Mouse (Mus musculus): ENCODE measurements around the gene Car5a. TPM values are rescaled to one million over a fixed set of nuclear protein-coding genes. Genes with fewer than 3 reads are reported as not detected.

The Car5a gene
- polyA plus RNA-seq, 1 experiment from 2014 or later, result 0.69 TPM

DNA sequence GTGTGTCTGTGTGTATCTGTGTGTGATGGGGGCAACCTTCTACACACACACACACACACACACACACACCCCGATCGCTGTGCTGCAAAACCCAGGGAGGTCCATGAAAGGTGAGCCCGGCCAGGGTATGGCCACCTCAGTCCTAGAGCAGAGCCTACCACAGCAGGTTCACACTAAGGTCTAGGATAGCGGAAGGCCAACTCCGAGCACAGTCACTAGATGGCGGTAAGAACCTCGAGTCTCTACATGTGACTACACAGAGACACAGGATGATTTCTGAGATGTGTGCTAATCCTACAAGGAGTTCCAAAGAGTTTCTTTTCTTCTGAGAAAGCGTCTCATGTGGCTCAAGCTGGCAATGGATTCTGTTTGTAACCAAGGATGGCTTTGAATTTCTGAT lies 17.4 kb downstream of the Car5a start:
- Histone ChIP-seq H3K4me3 (no peak overlapping the region), H3K9me3 (replicated peaks) (no peaks in the 10 kb centered on the region), H3K27ac (no peak overlapping the region), H3K36me3 (no peaks in the 10 kb centered on the region), H3K4me2 (no peak overlapping the region), H3K27me3 (replicated peaks) (no peaks in the 10 kb centered on the region), H3K9ac (no peak overlapping the region), H3K4me1 (no peaks in the 10 kb centered on the region)
- WGBS (ENCODE audit: insufficient replicate concordance), result 28% methylated on average over 8 of the region's 8 CpGs
- peak; percentile 46; the same call in 1 of the 2 replicates for ATAC-seq

DNA sequence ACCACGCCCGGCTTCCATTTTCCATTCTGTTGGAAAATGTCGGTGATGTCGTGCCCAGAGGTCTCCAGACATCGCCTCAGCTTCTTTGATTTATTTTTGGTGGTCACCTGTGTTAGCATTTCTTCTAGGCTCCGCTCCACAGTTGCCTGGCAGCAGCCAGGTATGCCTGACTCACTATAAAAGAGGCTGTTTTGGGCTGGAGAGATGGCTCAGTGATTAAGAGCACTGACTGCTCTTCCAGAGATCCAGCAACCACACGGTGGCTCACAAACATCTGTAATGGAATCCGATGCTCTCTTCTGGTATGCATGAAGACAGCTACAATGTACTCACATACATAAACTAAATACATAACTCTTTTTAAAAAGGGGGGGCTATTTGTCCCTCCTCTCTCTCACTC lies 18.4 kb downstream of the Car5a start:
- ATAC-seq, result no peak
- H3K36me3 ChIP-seq, result no peaks in the 10 kb centered on the region
- H3K4me3 ChIP-seq, result no peak overlapping the region
- H3K9me3 ChIP-seq (replicated peaks), result no peaks in the 10 kb centered on the region
- no peak overlapping the region for H3K9ac ChIP-seq
- no peaks in the 10 kb centered on the region for H3K4me1 ChIP-seq
- H3K27ac ChIP-seq, result no peak overlapping the region
- WGBS (ENCODE audit: insufficient replicate concordance), result 41% methylated on average over 8 of the region's 8 CpGs
- no peak overlapping the region for H3K4me2 ChIP-seq
- no peaks in the 10 kb centered on the region for H3K27me3 ChIP-seq (replicated peaks)

DNA sequence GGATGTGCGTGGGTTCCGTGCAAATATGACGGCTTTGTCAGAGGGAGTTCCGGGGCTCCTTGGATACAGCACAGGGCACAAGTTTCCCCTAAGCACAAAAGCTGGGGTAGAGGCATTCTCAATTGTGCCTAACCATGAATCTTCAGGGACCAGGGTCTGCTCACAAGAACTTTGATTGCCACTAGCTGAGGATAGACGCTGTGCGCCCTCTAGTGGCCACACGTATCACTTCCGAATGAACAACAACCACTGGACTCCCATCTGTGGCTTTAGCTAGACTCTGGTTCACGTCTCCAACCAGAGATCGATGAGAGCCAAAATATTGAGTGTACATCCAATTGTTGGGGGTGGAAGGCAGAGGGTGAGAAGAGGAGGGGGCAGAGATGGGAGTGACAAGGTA lies 19.1 kb downstream of the Car5a start:
- H3K4me1 ChIP-seq, result no peaks in the 10 kb centered on the region
- ATAC-seq, result no peak
- H3K9ac ChIP-seq, result no peak overlapping the region
- H3K4me2 ChIP-seq, result no peak overlapping the region
- H3K27ac ChIP-seq, result no peak overlapping the region
- no peaks in the 10 kb centered on the region for H3K36me3 ChIP-seq
- H3K4me3 ChIP-seq, result no peak overlapping the region
- WGBS (ENCODE audit: insufficient replicate concordance), result 27% methylated on average over 10 of the region's 10 CpGs
- H3K9me3 ChIP-seq (replicated peaks), result no peaks in the 10 kb centered on the region
- H3K27me3 ChIP-seq (replicated peaks), result no peaks in the 10 kb centered on the region

DNA sequence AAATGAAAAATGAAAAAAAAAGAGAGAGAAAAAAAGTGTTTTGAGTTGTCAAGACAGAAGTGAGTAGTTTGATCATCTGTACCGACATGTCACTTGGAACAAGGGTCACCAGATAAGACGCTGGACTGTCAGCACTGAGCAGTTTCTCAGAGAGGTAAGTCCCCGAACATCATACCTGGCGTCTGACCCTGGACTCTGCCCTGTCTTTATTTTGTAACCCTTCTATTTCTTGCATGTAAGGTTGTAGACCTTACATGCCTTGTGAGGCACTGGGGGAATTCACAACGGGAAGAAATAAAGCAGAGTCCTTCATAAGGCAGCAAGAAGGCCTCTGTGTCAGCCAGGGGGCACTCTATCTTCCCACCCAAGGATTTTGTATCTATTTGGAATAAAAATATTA lies 20.0 kb downstream of the Car5a start:
- ATAC-seq, result no peak
- no peaks in the 10 kb centered on the region for H3K4me1 ChIP-seq

DNA sequence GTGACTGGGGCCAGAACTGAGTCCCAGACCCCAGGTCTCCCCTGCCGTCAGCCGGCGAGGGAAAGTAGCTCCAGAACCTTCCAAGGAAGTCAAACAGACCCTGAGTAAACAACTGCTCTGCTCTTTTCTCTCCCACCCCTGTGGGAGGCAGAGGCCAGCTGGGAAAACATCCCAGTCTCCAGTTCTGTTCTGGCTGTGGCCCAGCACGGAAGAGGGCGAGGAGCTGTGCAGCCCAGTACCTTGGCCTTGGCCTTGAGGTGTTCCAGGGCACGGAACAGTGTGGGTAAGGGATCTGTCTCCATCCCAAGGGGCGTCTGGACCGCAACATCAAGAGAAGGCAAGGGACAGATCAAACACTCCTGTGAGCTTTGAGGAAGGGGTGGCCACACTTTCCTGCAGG lies 22.6 kb downstream of the Car5a start:
- WGBS (ENCODE audit: insufficient replicate concordance), result 59% methylated on average over 8 of the region's 8 CpGs
- Histone ChIP-seq H3K4me1 (no peaks in the 10 kb centered on the region), H3K27ac (no peak overlapping the region)

More for the DNA sequence above, 20.0 kb downstream of the Car5a start:
- no peaks in the 10 kb centered on the region for H3K9me3 ChIP-seq (replicated peaks)
- H3K36me3 ChIP-seq, result no peaks in the 10 kb centered on the region
- no peak overlapping the region for H3K27ac ChIP-seq
- no peaks in the 10 kb centered on the region for H3K27me3 ChIP-seq (replicated peaks)
- 56% methylated on average over 5 of the region's 5 CpGs for WGBS (ENCODE audit: insufficient replicate concordance)
- H3K4me2 ChIP-seq, result no peak overlapping the region
- H3K9ac ChIP-seq, result no peak overlapping the region
- no peak overlapping the region for H3K4me3 ChIP-seq

DNA sequence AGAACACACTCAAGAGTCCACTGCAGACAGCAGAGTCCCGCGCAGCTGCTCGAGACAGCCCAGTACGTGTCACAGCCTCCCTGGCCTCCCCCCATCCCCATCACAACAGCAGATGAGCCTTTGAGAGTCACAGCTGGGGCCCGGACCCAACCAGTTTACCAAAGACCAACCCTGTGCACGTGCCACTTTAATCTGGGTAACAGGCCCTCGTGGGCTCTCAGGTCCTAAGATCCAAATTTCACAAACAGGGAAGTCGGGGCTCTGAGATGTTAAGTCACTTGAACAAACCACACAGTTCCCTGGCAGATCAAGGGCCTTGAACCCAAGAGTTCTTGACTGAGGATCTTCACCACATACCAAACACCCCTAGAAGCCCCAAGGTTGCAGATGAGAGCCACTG lies 23.1 kb downstream of the Car5a start:
- Histone ChIP-seq H3K4me2 (no peak overlapping the region), H3K4me3 (no peak overlapping the region), H3K27me3 (replicated peaks) (no peaks in the 10 kb centered on the region), H3K27ac (no peak overlapping the region), H3K36me3 (no peaks in the 10 kb centered on the region), H3K9ac (no peak overlapping the region), H3K9me3 (replicated peaks) (no peaks in the 10 kb centered on the region), H3K4me1 (no peaks in the 10 kb centered on the region)
- WGBS (ENCODE audit: insufficient replicate concordance), result 68% methylated on average over 8 of the region's 8 CpGs
- ATAC-seq, result no peak

More for the DNA sequence above, 22.6 kb downstream of the Car5a start:
- H3K36me3 ChIP-seq, result no peaks in the 10 kb centered on the region
- H3K27me3 ChIP-seq (replicated peaks), result no peaks in the 10 kb centered on the region
- H3K9ac ChIP-seq, result no peak overlapping the region
- no peaks in the 10 kb centered on the region for H3K9me3 ChIP-seq (replicated peaks)
- H3K4me2 ChIP-seq, result no peak overlapping the region
- H3K4me3 ChIP-seq, result no peak overlapping the region
- no peak for ATAC-seq

DNA sequence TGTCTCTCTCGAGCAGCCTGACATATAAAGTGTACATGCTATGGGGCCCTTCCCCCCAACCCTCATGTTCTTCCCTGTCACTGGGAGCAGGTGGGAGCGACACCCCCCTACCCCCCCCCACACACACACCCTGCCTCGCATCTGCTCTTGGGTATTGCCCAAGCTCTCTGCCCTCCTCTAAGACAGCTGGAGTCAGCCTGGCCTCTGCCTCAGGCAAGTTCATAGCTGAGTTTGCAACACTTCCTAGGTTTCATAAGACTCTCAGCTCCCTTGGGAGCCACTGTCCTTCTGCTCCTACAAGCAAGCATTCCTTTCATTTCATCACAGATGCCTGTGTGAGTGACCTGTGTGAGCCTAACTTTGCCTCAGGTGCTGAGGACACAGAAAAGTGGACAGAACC lies 25.0 kb downstream of the Car5a start:
- Histone ChIP-seq H3K9me3 (replicated peaks) (no peaks in the 10 kb centered on the region), H3K27me3 (replicated peaks) (no peaks in the 10 kb centered on the region), H3K36me3 (no peaks in the 10 kb centered on the region), H3K9ac (no peak overlapping the region), H3K27ac (no peak overlapping the region), H3K4me1 (no peaks in the 10 kb centered on the region), H3K4me2 (no peak overlapping the region), H3K4me3 (no peak overlapping the region)
- 48% methylated on average over 3 of the region's 3 CpGs for WGBS (ENCODE audit: insufficient replicate concordance)
- ATAC-seq, result no peak

DNA sequence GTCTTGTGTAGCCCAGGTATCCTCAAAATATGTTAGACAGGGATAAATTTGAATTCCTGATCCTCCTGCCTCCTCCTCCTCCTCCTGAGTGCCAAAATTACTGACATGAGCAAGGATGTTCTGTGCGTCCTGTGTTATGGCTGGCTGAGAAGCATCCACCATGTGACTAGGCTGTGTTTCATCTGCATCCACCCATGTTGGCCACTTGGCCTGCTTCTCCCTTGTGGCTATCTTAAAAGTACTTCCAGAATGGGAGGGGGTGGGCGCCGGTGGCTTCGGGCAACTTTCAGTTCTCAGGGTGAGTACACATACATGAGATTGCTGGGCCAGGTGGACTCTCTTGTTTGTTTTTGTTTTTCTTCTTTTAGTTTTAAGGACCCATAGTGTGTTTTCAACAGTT lies 25.5 kb downstream of the Car5a start:
- Histone ChIP-seq H3K9me3 (replicated peaks) (no peaks in the 10 kb centered on the region), H3K27ac (no peak overlapping the region), H3K36me3 (no peaks in the 10 kb centered on the region), H3K4me3 (no peak overlapping the region), H3K27me3 (replicated peaks) (no peaks in the 10 kb centered on the region), H3K4me1 (no peaks in the 10 kb centered on the region), H3K4me2 (no peak overlapping the region), H3K9ac (no peak overlapping the region)
- 67% methylated on average over 4 of the region's 4 CpGs for WGBS (ENCODE audit: insufficient replicate concordance)
- ATAC-seq, result no peak

DNA sequence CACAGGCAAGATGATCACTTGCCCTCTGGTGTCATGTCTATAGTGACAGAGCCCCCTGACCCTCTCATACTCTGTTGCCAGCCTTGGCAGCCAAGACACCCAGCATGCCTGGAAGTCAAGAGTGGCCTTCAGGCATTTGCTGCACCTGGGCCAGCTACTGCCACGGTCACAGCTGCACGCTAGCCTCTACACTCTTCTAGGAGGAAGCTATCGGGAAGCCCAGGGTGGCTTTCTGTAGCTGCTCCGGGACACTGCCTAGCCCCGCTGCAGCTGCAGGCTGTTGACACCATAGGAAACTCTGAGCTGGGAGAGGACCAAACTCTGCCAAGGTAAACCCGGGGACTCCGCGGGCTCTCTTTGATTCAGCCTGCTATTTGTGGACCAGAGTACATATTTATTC lies 31.3 kb downstream of the Car5a start:
- ATAC-seq, result no peak
- 76% methylated on average over 8 of the region's 8 CpGs for WGBS (ENCODE audit: insufficient replicate concordance)
- Histone ChIP-seq H3K9ac (peak overlapping the region; percentile 14; the same call in 1 of the 2 replicates), H3K4me3 (no peak overlapping the region), H3K9me3 (replicated peaks) (no peaks in the 10 kb centered on the region), H3K4me1 (peaks cover 49% of the 10 kb centered on the region), H3K4me2 (no peak overlapping the region), H3K36me3 (no peaks in the 10 kb centered on the region), H3K27ac (0 out of 2 replicates have a peak overlapping the region, but pooled peaks have one; percentile 32), H3K27me3 (replicated peaks) (no peaks in the 10 kb centered on the region)

DNA sequence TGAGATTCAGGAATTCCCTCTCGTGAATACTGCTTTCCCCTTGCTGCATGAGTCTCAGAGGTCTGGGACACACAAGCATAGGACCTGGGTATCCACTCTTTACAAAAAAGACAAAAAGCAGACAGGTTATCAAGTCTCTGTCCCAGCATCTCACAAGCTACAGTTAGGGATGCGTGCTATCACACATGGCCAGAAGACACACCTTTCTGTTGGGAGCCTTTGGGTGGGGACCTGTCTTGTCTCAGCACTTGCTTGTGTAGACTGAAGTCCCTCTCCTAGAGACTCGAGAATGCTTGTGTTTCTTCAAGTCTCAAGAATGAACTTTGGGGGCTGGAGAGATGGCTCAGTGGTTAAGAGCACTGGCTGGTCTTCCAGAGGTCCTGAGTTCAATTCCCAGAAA lies 31.9 kb downstream of the Car5a start:
- peaks cover 55% of the 10 kb centered on the region for H3K4me1 ChIP-seq
- no peak overlapping the region for H3K4me2 ChIP-seq
- WGBS (ENCODE audit: insufficient replicate concordance), result 52% methylated on average over 3 of the region's 3 CpGs
- H3K27me3 ChIP-seq (replicated peaks), result no peaks in the 10 kb centered on the region
- ATAC-seq, result peak; percentile 50; the same call in 1 of the 2 replicates
- no peaks in the 10 kb centered on the region for H3K36me3 ChIP-seq
- no peaks in the 10 kb centered on the region for H3K9me3 ChIP-seq (replicated peaks)
- H3K4me3 ChIP-seq, result no peak overlapping the region
- no peak overlapping the region for H3K9ac ChIP-seq
- 0 out of 2 replicates have a peak overlapping the region, but pooled peaks have one; percentile 10 for H3K27ac ChIP-seq

DNA sequence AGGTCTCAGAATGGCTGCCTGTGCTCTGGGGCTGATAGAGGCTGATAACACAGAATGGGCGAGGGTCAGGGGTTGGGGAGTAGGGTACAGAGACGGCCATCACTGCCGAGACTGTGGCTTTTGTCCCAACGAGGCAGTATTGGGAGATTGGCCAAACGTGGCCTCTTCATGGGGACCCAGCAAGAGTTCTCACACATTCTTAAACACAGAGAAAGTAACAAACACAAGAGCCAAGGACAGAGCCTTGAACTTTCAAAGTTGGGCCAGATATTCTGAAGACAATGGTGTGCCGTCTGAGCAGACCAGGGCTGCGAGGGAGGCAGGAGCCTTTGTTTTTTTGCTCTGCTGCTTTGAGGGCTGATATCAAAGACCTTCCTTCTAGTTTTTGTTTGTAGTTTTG lies 32.7 kb downstream of the Car5a start:
- no peak overlapping the region for H3K4me3 ChIP-seq
- no peaks in the 10 kb centered on the region for H3K36me3 ChIP-seq
- no peak overlapping the region for H3K9ac ChIP-seq
- ATAC-seq, result no peak
- H3K27ac ChIP-seq, result 0 out of 2 replicates have a peak overlapping the region, but pooled peaks have one; percentile 10
- 62% methylated on average over 7 of the region's 7 CpGs for WGBS (ENCODE audit: insufficient replicate concordance)
- H3K4me2 ChIP-seq, result no peak overlapping the region
- H3K9me3 ChIP-seq (replicated peaks), result no peaks in the 10 kb centered on the region
- H3K4me1 ChIP-seq, result peaks cover 56% of the 10 kb centered on the region
- H3K27me3 ChIP-seq (replicated peaks), result no peaks in the 10 kb centered on the region

DNA sequence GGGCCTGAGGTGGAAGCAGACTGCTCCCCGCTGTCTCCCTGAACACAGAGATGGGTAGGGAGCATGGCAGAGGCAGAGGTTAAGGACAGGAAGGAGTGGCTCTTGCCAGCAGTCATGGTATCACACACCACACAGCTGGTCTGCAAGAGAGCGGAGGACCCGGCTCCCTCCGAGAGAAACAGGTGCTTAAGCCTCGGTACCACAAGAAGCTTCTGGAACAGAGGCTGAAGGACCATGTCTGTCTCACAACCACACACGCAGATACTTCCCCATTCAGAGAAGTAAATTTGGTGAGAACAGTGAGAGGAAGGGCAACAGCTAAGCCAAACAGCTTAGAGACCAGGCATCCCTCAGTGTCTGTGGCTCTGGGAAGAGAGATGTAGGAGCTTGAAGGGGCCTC lies 33.3 kb downstream of the Car5a start:
- no peak overlapping the region for H3K9ac ChIP-seq
- H3K4me3 ChIP-seq, result no peak overlapping the region
- H3K4me1 ChIP-seq, result peaks cover 56% of the 10 kb centered on the region
- H3K36me3 ChIP-seq, result no peaks in the 10 kb centered on the region
- H3K27ac ChIP-seq, result no peak overlapping the region
- WGBS (ENCODE audit: insufficient replicate concordance), result 63% methylated on average over 6 of the region's 6 CpGs
- ATAC-seq, result no peak
- no peaks in the 10 kb centered on the region for H3K9me3 ChIP-seq (replicated peaks)
- H3K4me2 ChIP-seq, result no peak overlapping the region
- no peaks in the 10 kb centered on the region for H3K27me3 ChIP-seq (replicated peaks)

DNA sequence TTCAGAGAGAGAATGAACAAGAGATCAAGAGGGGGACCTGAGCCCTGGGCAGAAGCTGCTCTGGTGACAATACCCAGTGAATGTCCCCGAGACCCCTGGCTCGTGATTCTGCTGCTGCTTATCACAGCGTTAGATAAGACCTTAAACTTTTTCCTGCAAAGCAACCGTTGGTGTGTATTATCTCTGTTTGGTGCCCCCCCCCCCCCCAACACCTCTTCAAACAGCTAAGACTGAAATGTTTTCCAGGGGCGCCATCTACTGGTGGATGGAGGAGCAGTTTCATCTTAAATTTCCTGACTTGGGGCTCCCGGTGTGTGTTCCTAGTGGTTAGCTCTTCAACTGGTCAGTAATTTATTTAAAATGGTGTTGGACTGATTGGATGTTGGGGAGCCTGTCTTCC lies 35.0 kb downstream of the Car5a start:
- Histone ChIP-seq H3K4me3 (no peak overlapping the region), H3K27me3 (replicated peaks) (no peaks in the 10 kb centered on the region), H3K36me3 (peaks cover 10% of the 10 kb centered on the region), H3K4me1 (peaks cover 72% of the 10 kb centered on the region), H3K9me3 (replicated peaks) (no peaks in the 10 kb centered on the region), H3K9ac (no peak overlapping the region), H3K4me2 (peak overlapping the region; percentile 29), H3K27ac (no peak overlapping the region)
- no peak for ATAC-seq
- WGBS (ENCODE audit: insufficient replicate concordance), result 4% methylated on average over 6 of the region's 6 CpGs

Measured in liver, embryonic 12.5 days (tissue).